ENCODE assay signal across 15 mouse cellular contexts in genomic region chr13:28295492-28295891, GRCm38 (mm10). TPM values are rescaled to one million over a fixed set of nuclear protein-coding genes. Genes with fewer than 3 reads are reported as not detected.
DNase-seq lines count a peak whose midpoint lies in the region; ATAC-seq lines count a peak whose summit lies in the region.
"Had no signal": no experiment of that assay in that cellular context is flagged by ENCODE, and none has a peak within 500 bp of the region (broad histone marks: within the 10 kb centered on the region; RNA-seq: fewer than 3 reads in every experiment).

No protein-coding gene starts in this region.

- peak; percentile 86 for ATAC-seq in forebrain, embryonic 12.5 days (ENCODE audit: low FRiP score)
- peak; percentile 77 for ATAC-seq in hindbrain, embryonic 14.5 days (ENCODE audit: low FRiP score)
- peak; percentile 73 for ATAC-seq in midbrain, embryonic 15.5 days (replicated peaks)
- no peak for ATAC-seq in megakaryocyte progenitor cell, adult 5-6 weeks (replicated peaks; ENCODE audit: poor library complexity)
- ATAC-seq: CD4-positive, CD25-positive, alpha-beta regulatory T cell, adult 4 months; intestine, postnatal 0 days had no signal

- H3K36me3 ChIP-seq in forebrain, embryonic 12.5 days (replicated peaks), result no peaks in the 10 kb centered on the region
- no peaks in the 10 kb centered on the region for H3K36me3 ChIP-seq in hindbrain, embryonic 14.5 days (replicated peaks; ENCODE audit: control insufficient read depth, insufficient read depth)
- H3K36me3 ChIP-seq in midbrain, embryonic 15.5 days (replicated peaks), result no peaks in the 10 kb centered on the region

- H3K4me2 ChIP-seq in forebrain, embryonic 12.5 days, result peak overlapping the region; percentile 34
- peak overlapping the region; percentile 19 for H3K4me2 ChIP-seq in hindbrain, embryonic 14.5 days (replicated peaks)
- H3K4me2 ChIP-seq in midbrain, embryonic 15.5 days, result peak overlapping the region; percentile 15; the same call in 1 of the 2 replicates
- H3K4me2 ChIP-seq: lung, embryonic 14.5 days had no signal

- H3K9me3 ChIP-seq in forebrain, embryonic 12.5 days, result no peaks in the 10 kb centered on the region
- H3K9me3 ChIP-seq in hindbrain, embryonic 14.5 days (ENCODE audit: control insufficient read depth, low read length), result no peaks in the 10 kb centered on the region
- no peaks in the 10 kb centered on the region for H3K9me3 ChIP-seq in midbrain, embryonic 15.5 days
- H3K9me3 ChIP-seq: megakaryocyte, embryonic 14.5 days had no signal

- no peak overlapping the region for H3K4me3 ChIP-seq in forebrain, embryonic 12.5 days (replicated peaks)
- no peak overlapping the region for H3K4me3 ChIP-seq in hindbrain, embryonic 14.5 days (replicated peaks; ENCODE audit: low read length)
- no peak overlapping the region for H3K4me3 ChIP-seq in midbrain, embryonic 15.5 days
- H3K4me3 ChIP-seq: megakaryocyte, embryonic 14.5 days had no signal

- no peak overlapping the region for H3K9ac ChIP-seq in forebrain, embryonic 12.5 days
- no peak overlapping the region for H3K9ac ChIP-seq in hindbrain, embryonic 14.5 days
- H3K9ac ChIP-seq in midbrain, embryonic 15.5 days, result no peak overlapping the region
- H3K9ac ChIP-seq: lung, embryonic 14.5 days had no signal

- WGBS in forebrain, embryonic 12.5 days, result 19% methylated on average over 5 of the region's 5 CpGs
- 26% methylated on average over 5 of the region's 5 CpGs for WGBS in hindbrain, embryonic 14.5 days
- WGBS in midbrain, embryonic 15.5 days, result 24% methylated on average over 5 of the region's 5 CpGs

- H3K27ac ChIP-seq in forebrain, embryonic 12.5 days, result peak overlapping the region; percentile 78
- H3K27ac ChIP-seq in hindbrain, embryonic 14.5 days, result peak overlapping the region; percentile 70
- H3K27ac ChIP-seq in midbrain, embryonic 15.5 days, result peak overlapping the region; percentile 80

- no peaks in the 10 kb centered on the region for H3K27me3 ChIP-seq in forebrain, embryonic 12.5 days
- no peaks in the 10 kb centered on the region for H3K27me3 ChIP-seq in hindbrain, embryonic 14.5 days (ENCODE audit: control insufficient read depth, insufficient read depth, low read length)
- H3K27me3 ChIP-seq in midbrain, embryonic 15.5 days (replicated peaks), result no peaks in the 10 kb centered on the region
- H3K27me3 ChIP-seq: megakaryocyte, embryonic 14.5 days had no signal

- H3K4me1 ChIP-seq in forebrain, embryonic 12.5 days, result peaks cover 34% of the 10 kb centered on the region
- peaks cover 26% of the 10 kb centered on the region for H3K4me1 ChIP-seq in hindbrain, embryonic 14.5 days (replicated peaks; ENCODE audit: control insufficient read depth, insufficient read depth, low read length)
- peaks cover 29% of the 10 kb centered on the region for H3K4me1 ChIP-seq in midbrain, embryonic 15.5 days
- H3K4me1 ChIP-seq: megakaryocyte, embryonic 14.5 days had no signal

- DNase-seq in brain, embryonic 18.5 days (ENCODE audit: low read depth, low spot score), result peak; percentile 59
- DNase-seq in hindbrain, embryonic 14.5 days (ENCODE audit: low spot score), result peak; percentile 63
- DNase-seq in ovary, adult 18-20 months (ENCODE audit: low spot score), result no peak
- no peak for DNase-seq in ovary, postnatal 36 days (ENCODE audit: low spot score)
- DNase-seq: heart, postnatal 14 days; layer of hippocampus, postnatal 36 days; right cerebral cortex, postnatal 4 days; thymus, postnatal 14 days had no signal

RNA-seq across cellular contexts. Expression of gene Gm11361, which starts 38.2 kb away (rescaled TPM):
- polyA plus RNA-seq in forebrain, embryonic 12.5 days (2016; fragmentation: Nextera tagmentation; extraction: Ambion mirVana), result 0.68 and 1.7 TPM in 2 replicates
- polyA plus RNA-seq in hindbrain, embryonic 14.5 days (2014; fragmentation: Nextera tagmentation; extraction: Ambion mirVana), result 0.59 and 2.1 TPM in 2 replicates
- 3.2 and 3.4 TPM in 2 replicates for polyA plus RNA-seq in midbrain, embryonic 15.5 days (2015; fragmentation: Nextera tagmentation; extraction: Ambion mirVana)
- total RNA-seq in megakaryocyte progenitor cell, adult 5-6 weeks (2015), result 35.3 and 44.1 TPM in 2 replicates
- total RNA-seq in megakaryocyte progenitor cell, adult 5-6 weeks (2017), result 7.7 and 9.5 TPM in 2 replicates

Comparison
In these comparisons a context has a peak if more than half of its experiments do, and no peak if none do; other contexts are left out.
1. DNase-seq: peak in brain, embryonic 18.5 days (single experiment) and hindbrain, embryonic 14.5 days (single experiment); none in ovary, adult 18-20 months (single experiment) and ovary, postnatal 36 days (single experiment).
2. Peak in every context shown above with its lines, with median percentiles within 50 percentile points of each other: H3K27ac ChIP-seq and H3K4me2 ChIP-seq.